Mouse (Mus musculus): Measurements from ENCODE around the gene Unc119b. TPM values are rescaled to one million over a fixed set of nuclear protein-coding genes. Genes with fewer than 3 reads are reported as not detected.
"Not testable (repeated sequence)": the region's sequence is repeated elsewhere in the genome, so short reads cannot be mapped to it uniquely, and the experiment has no call there.

Unc119b gene
- total RNA-seq, 4 experiments from 2014 or later: 8.6 to 11.7 (median 9.8) TPM

DNA sequence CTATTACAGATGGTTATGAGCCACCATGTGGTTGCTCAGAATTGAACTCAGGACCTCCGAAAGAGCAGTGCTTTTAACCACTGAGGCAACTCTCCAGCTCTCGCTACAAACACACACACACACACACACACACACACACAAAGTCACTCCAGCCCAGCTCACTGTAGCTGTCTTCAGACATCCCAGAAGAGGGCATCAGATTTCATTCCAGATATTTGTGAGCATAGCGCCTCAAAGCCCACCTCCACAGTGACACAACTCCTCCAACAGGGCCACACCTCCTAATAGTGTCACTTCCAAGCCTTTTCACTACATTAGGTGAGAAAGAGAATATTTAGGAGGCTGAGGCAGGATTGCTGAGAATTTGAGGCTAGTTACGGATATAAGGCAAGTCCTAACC, 4.3 kb upstream of the Unc119b start:
- no peak for DNase-seq (ENCODE audit: low spot score in 2 of 2)

DNA sequence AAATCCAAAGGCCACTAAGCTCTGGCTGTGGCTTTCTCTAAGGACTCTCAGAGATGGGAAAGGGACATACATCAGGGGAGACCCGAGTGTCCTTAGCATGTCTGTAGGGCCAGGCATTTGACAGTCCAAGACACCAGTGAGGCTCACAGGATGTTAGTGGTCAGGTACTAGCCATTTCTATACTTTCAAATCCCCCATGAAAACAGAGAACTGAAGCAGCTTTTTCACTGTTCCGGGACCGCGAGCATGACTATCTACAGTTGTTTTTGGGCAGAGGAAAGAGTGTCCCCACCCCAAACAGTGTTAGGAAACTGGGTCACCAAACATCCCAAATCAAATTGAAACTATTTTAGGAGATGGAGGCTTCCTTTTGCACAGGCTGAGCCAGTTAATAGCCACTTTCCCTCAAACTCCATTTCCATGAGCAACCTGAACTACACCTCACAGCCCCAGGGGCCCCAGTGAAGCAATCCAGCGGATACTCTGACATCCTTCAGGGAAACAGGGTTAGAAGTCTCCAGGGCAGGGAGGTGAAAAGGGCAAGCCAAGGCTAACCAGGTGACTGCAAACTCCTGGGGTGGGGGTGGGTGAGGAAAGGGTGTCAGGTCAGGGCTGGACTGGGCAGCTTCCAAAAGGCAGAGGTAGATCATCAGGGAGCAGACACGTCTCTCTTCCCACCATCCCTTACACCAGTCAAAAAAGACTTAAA, 1.3 kb downstream of the Unc119b start:
- no peak for DNase-seq (ENCODE audit: low spot score in 2 of 2)

DNA sequence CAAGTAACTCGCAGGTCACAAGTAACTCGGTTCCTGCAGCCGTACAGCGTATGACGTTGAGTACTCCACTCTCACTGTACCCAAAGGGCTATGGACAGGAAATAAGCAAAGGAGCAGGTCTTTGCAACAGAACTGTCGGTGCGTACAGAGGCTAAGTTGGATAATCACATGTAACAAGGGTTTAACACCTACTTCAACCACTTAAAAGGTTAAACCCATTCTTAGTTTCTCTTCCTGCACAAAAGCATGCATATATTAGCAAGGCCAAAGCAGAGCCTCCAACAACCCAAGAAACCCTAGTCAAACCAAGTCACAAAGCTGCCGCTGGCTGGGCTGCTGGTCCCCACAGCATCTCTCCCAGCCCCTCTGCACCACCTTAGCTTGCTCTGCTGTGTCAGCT, 2.3 kb downstream of the Unc119b start:
- no peak for DNase-seq (ENCODE audit: low spot score in 2 of 2)

DNA sequence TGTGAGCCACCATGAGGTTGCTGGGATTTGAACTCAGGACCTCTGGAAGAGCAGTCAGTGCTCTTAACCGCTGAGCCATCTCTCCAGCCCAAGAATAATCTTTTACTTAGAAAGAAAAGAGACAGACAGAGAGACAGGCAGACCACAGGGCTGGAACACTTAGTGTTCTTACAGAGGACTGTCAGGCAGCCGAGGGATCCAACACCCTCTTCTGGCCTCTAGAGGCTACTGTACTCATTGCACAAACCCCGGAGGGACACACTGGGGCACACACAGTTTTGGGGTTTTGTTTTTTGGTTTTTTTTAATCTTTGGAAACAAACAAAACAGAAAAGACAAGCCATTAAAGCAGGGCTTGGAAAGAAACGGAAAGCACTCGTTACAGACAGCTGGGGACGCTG, 5.4 kb downstream of the Unc119b start:
- DNase-seq (ENCODE audit: low spot score in 2 of 2): no peak

DNA sequence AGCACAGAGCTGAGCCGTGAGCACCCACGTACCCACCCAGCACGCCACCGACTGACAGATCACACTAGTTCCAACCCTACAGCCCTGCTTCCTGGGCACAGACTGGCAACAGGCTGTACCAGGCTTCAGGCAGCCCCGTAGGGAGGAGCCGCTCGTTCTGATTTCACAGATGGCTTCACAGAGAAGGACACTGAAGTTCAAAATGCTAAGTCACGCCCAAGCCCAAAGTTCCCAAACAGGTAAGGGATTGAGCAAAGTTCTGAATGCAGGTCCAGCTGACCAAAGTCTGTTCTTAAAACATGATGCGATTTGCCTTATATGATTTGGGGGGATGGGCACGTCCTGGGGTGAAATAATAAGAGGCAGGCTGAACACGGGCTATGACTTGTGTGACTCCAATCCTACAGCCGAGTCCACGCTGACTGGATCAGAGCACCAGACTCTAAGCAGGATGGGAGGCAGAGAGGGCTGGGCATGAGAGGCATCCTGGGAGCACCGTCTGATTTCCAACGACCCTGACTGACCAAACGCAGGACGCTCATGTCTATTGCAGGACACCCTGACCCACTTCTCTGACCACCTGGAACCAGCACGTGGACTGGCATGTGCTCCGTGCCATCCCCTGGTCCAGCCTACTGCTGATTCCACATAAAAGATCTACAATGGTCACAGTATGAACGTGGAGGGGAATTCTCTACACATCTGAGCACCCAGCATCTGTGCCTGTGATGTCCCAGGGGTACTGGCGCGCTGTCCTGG, 7.2 kb downstream of the Unc119b start:
- DNase-seq (ENCODE audit: low spot score in 2 of 2): no peak

DNA sequence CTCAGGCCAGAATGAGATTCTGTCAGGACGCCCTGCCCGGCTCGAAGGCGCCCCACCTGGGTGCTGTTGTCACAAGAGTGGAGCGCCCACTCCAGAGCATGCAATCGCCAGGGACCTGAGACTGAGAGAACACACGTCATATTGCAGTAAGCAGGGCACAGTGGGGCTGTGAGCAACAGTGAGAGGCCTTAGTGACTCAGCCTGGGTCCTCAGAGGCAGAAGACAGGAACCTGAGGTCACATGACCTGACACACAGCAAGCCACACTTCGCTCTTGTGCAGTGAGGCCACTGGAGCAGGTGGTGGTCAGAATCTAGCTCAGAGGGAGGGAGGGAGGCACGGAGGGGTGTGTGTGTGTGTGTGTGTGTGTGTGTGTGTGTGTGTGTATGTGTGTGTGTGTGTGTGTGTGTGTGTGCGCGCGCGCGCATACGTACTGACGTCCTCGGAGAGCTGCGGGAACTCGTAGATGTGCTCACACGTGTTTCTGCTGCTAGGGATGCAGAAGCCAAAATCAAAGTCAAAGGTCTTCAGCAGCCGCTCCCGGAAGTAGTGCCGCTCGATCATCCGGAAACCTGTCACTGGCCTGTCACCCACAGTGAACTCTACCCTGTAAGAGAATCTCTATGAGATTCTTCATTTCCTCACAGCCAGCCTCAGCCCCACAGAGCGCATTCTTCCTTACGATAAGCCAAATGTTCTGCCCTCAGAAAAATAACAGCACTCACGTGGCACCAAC, 8.0 kb downstream of the Unc119b start:
- no peak for DNase-seq (ENCODE audit: low spot score in 2 of 2)

DNA sequence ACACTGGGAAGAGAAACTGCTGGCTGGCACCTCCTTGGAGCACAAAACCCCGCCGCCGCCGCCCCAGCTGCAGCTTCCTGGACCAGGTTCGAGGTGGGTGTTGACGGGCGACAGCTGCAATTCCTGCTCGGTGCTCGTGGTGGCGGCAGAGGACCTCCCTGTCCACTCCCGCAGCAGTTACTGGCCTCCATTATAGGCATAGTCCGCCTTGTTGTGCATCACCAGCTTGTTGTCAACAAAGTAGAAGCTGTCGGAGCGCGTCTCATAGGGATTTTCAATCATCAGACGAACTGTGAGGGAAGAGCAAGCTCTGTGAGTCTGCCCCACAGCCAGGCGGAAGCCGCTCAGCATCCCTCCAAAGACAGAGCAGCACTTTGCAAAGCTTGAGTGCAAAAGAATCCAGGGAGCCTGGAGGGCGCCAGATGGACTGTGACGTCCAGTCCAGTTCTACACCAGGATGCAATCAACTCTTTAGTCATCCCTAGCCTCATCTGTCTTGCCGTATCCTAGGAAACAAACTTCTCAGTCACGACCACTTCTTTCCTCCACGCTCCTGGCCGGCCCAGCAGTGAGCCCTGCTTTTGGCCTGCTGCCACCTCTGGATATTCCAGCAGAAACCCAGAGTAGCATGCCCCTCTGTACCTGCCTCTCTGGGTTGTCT, 9.4 kb downstream of the Unc119b start:
- DNase-seq (ENCODE audit: low spot score in 2 of 2): peak; percentile 65 to 82

DNA sequence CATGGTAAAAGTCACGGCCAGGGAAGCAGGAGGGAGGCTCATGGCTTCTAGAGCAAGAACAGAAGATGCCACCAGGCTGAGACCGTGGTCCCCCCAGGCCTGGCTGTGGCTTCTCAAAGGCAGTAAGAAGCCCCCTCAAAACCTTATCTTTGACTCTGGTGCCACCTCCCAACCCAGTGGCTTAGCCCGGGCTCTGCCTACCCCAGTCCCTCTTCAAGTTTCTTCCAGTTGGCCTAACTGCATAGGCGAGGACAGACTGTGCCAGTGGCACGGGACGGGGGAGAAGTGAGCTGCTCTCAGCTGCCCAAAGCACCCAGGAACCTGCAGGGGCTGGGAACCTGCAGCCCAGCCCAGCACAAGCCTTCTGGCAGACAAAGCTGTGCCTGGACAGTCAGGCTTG, 10.1 kb downstream of the Unc119b start:
- no peak for DNase-seq (ENCODE audit: low spot score in 2 of 2)

DNA sequence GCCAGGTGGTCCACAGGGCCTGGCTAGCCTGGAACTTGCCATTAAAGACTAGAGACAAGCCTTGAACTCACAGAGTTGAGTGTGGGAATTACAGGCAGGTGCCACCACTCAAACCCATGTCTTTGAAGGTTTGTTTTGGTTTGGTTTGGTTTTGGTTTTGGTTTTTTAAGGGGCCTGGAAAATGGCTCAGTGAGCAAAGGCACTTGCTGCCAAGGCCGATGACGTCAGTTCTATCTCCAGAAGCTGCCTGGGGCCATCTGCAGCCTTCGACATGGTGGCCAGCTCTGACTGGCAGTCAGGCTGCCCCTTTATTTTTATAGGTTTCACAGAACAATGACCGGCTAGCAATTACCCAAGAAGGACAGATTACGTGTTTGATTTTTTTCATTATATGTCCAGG, 13.8 kb downstream of the Unc119b start:
- DNase-seq (ENCODE audit: low spot score in 2 of 2): no peak

DNA sequence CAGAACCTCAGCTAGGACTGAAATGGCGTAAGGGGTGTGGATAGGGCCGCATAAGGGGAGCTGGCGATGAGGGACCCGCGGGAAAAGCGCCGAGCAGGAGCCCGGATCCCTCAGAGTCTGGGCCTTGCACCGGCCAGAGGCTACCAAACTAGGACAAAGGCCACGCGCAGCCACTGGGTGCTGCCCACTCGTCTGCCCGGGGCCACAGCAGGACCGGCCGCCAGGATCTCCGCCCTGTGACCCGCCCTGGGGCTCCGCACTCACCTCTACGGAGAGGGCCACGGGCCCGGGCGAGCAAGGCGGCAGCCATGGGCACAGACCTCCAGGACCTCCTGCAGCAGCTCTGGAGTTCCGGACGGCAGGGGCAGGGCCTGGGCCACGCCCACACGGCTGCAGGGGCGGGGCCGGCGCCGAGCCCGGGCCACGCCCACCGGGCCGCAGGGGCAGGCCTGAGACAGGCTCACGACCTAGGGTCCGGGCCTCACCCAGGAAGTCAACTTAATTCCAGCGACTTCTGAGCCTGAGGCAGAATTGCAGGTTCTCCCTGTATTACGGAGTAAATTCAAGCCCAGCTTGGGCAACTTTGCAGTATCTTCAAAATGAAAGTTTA, 15.7 kb downstream of the Unc119b start, which contains the start of gene Acads:
Gene Acads, minus strand, starts transcription at position 386 of the 610 bp plus-strand sequence.
- DNase-seq (ENCODE audit: low spot score in 2 of 2): peak; percentile 89

DNA sequence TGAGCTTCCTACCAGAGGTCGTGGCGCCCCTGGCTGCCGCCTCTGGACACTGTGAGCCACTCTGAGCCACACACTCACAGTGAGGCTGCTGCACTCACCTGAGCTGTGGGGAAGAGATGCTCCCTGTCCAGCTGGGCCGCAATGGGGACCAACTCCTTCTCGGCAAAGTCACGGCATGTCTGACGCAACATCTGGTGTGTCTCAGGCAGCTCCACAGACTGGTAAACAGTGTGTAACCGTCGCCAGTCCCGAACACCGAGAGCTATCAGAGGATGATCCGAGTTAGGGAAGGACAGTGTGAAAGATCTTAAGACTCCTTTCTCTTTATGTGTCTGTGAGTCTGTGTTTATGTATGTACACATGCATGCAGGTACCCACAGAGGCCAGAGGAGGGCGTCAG, 17.3 kb downstream of the Unc119b start:
- no peak for DNase-seq (ENCODE audit: low spot score in 2 of 2)

DNA sequence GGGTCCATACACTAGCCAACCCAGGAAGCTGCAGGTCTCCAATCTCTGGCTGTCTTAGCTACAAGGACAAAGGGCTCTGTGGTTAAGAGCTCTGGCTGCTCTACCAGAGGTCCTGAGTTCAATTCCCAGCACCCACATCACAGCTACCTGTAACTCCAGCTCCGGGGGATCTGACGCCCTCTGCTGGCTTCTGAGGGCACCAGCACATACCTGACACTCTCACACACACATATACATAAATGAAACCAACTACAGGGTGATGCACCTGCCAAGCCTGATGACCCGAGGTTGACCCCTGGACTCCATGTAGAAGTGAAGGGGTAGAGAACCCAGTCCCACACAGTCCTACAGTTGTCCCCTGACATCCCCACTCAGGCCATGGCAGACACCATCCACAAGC, 18.3 kb downstream of the Unc119b start:
- DNase-seq (ENCODE audit: low spot score in 2 of 2): no peak

DNA sequence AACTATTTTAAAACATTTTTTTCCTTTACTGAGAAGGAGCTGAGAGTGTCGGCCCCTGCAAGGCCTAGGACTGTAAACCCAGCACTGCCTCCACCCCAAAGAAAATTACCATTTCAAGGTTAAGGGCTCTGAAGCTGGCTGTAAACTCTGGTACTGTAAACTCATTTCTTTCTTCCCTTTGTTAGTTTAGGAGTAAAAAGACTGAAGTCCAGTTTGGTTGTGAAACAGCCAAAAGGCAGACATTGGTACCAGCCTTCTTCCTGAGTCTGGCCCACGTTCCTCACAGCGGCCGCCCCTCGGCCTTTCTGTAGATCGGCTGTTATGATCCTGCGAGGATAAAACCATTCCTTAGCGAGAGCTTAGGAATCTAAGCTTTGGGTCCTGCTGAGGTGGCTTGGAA, 20.3 kb downstream of the Unc119b start:
- no peak for DNase-seq (ENCODE audit: low spot score in 2 of 2)

DNA sequence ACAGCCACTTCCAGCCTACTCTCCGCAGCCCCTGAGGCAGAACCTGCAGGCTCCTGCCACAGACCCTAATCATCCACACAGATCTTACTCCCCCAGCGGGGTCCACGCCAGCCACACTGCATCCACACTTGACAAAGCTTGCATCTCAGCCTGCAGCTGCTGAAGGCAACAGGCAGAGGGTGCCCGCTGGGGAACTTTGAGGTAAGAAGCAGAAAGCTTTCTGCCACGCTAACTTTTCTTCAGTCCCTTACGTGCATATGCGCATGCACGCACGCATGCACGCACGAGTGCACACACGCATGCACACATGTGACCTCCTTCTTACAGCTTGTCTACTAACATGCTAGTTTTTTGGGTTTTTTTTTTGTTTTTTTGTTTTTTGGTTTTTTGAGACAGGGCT, 21.5 kb downstream of the Unc119b start:
- no peak for DNase-seq (ENCODE audit: low spot score in 2 of 2)

DNA sequence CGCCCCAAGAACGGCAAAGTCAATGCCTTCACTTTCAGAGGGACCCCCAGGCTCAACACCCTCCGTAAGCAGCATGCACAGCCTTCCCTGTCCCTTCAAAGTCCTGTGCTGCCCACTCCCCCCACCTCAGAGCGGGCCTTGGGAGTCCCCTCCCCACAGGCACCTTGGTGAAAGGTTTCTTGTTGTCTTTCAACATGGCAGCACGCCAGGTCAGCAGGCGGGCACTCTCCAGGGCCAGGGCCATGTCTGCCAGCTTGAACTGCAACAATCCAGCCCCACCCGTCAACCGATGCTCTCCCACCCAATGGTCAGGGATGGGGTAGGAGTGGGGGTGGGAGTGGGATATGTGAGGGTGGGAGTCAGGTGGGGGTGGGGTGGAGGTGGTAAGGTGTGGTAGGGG, 23.6 kb downstream of the Unc119b start:
- DNase-seq (ENCODE audit: low spot score in 2 of 2): no peak

DNA sequence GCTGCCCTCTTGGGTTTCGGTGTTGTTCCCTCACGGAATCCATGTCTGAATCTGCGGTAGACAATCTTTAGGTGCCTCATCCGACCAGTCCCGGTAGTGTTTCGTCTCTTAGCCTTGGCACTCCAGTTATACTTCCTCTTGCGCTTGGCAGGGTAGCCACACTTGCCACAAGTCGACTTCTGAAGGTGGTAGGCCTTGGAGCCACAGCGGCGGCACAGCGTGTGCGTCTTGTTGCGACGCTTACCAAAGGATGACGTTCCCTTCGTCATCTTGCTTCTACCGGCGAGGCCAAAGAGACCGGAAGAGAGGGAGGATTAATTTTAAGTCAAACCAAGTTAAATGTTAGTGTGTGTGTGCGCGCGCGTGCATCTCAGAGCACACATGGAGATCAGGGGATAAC, 31.5 kb downstream of the Unc119b start:
- not testable (repeated sequence) for DNase-seq (ENCODE audit: low spot score in 2 of 2)

DNA sequence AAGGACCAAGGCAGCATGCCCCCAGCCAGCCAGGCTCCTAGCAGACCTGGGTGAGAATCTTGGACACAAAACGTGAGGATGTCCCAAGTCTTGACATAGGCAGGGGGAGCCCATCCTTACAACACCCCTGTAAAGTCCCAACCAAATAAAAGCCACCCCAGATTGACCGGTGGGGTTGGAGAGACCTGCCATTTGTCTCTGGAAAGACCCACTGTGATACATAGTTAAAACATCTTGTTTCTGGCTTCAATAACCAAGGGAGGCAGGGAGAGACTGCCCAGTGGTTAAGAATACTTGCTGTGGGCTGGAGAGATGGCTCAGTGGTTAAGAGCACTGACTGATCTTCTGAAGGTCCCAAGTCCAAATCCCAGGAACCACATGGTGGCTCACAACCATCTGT, 32.5 kb downstream of the Unc119b start:
- DNase-seq (ENCODE audit: low spot score in 2 of 2): no peak

DNA sequence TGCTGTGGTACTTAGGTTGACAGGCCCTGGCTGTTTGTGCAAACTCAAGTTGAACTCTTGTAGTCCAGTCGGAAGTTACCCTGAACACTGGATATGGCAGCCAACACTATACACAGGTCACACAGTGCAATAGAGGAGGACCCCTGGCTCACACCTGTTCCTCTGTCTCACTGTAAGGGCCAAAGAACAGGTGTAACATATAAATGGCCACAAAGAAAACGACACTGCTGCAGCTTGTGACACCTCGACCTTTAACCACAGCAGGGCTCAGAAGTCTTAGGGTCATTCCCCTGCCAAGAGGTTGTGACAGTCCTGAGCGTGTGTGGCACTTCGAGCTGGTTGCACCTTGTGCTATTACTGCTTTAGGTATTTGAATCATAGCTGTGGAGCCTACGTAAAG, 34.3 kb downstream of the Unc119b start:
- DNase-seq (ENCODE audit: low spot score in 2 of 2): no peak

DNA sequence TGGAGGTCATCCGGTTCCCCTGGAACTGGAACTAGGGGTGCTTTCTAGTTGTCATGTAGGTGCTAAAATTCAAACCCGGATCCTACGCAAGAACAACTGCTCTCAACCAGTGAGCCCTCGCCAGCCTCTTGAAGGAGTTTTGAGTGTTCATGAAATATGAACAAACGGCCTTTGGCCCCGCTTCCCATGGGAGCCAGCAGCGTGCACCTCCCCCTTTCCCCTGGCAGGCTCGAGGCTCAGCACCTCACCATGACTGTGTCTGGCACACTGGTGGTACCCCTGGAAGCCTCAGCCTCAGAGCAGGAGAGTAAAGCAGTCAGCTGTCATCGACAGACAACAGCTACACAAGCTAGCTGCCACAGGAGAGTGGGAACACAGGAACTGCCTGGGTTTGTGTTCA, 34.8 kb downstream of the Unc119b start:
- DNase-seq (ENCODE audit: low spot score in 2 of 2): no peak

DNA sequence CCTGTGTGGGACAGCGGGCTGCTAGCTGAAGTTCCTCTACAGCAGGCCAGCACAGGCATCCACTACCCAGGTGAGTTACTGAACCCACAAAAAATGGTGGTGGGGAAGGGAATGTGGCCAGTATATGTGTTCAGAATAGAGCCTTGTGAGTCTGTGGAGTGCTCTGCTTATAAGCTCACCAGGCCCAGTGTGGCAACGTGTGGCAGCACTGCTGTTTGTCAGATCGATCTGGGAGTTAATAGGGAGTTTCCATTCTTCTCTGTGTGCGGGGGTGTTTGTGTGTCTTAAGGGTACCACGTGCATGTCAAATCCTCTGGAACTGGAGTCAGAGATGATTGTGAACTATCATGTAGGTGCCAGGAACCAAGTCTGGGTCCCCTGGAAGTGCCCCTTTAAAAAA, 35.2 kb downstream of the Unc119b start:
- no peak for DNase-seq (ENCODE audit: low spot score in 2 of 2)

DNA sequence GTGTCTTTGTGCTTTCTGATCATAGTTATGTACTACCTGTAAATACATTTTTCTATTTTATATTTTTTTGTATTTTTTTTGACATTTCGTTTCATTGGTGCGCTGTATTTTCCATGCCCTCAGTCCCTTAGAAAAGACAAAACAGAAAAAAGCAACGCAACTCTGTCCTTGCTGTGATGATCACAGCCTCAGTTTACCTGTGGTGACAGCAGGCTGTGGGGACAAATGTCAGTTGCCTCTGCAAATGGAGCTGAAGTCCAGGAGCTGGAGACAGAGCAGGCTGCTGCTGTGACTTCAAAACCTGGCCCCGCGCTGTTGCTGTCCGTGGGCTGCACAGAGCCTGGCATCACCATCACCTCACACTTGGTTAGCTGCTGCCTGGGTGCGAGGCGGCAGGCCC, 36.6 kb downstream of the Unc119b start, which contains the start of gene Gm10401:
Gene Gm10401, minus strand, starts transcription at position 101 of the 400 bp plus-strand sequence.
- DNase-seq (ENCODE audit: low spot score in 2 of 2): no peak
